Mouse (Mus musculus) layer of hippocampus, adult 2 months (tissue): ENCODE measurements at regions not wholly inside any gene's neighbourhood (a gene's known extent, or its start where the extent isn't known, plus 50 kb on each side); places are given as distances from the start of the nearest gene placed in this dataset.

Experiments
- DNase-seq, 2 experiments: peaks; one replicate each; pipeline ENCODE4 v3.0.0; 2022; ENCODE audit warnings: low spot score in 2 of 2
- H3K27ac ChIP-seq: fragments of 200-600 bp; 2 replicates; pipeline ENCODE4 v1.8.1; 2022
- H3K4me3 ChIP-seq: fragments of 200-600 bp; 2 replicates; pipeline ENCODE4 v1.8.1; 2022; ENCODE audit warnings: mild to moderate bottlenecking
- CTCF ChIP-seq: fragments of 200-600 bp; conservative IDR thresholded peaks from 2 replicates; pipeline ENCODE4 v1.8.1; 2022; ENCODE audit warnings: antibody characterized with exemption, mild to moderate bottlenecking, moderate library complexity

DNA sequence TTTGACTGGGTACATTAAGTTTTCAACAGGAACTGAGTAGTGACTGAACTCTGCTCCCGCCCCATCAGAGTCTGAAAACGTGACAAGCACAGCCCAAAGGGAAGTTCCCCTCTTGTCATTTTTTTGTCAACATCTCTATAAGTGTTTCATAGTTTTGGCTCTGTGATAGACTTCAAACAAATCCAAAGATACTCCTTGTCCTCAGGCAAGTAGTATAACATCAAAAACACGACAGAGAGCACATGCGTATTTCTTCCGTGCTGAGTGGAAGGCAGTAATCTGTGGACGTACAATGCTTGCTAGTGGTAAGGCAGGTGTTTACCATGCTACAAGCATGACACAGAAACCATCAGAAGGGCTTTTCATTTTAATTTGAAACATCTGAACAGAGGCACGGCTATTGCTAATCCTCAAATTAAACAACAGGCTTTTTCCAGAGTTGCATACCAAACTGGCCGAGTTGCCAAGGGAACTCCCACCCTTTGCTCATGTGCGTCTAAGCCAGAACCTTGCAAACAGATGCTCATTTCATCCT is 101.7 kb upstream of the Tnfaip3 start:
- Histone ChIP-seq H3K4me3 (no peak overlapping the region), H3K27ac (no peak overlapping the region)
- DNase-seq = no peak
- TF ChIP-seq CTCF = no peak

DNA sequence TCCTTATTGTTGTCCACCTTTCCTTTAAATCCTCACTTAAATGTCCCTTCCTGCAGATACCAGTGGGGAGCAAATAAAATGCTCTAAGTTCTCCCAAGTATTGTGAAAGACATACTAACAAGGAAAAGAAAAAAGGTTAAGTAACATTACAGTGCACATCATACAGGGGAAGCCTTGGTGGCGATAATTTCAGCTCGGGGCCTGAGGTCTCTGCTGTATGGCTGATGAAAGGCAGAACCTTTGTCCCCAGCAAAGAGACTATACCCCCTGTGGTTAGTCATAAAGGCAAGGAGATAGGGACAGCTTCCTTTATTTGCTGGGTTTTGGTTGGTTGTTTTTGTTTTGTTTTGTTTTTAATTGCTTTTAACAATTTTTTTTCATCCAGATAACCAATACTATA is 97.0 kb upstream of the Tnfaip3 start:
- TF ChIP-seq CTCF = no peak
- Histone ChIP-seq H3K4me3 (no peak overlapping the region), H3K27ac (no peak overlapping the region)
- DNase-seq = no peak

DNA sequence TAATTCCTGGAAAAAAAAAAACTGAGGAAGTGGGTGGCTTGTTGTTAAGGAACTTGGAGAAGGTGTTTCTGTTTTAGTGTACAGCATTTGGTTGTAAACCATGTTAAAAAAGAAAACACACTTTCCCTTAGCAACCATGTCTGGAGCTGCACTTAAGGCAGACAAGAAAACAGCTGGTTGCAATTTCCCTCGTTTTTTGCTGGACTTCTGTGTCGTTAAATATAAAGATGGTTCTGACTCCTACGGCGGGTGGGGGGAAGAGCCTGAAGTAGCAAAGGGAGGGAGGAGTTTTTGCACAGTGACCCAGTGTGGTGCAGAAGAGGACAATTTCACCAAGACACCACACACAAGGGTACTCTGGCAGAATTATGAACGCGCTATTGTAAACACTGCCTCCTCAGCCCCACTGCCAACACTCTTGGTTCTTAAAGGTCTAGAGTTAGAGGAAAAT is 89.8 kb upstream of the Tnfaip3 start:
- no peak for TF ChIP-seq CTCF
- DNase-seq = no peak
- Histone ChIP-seq H3K4me3 (no peak overlapping the region), H3K27ac (no peak overlapping the region)

DNA sequence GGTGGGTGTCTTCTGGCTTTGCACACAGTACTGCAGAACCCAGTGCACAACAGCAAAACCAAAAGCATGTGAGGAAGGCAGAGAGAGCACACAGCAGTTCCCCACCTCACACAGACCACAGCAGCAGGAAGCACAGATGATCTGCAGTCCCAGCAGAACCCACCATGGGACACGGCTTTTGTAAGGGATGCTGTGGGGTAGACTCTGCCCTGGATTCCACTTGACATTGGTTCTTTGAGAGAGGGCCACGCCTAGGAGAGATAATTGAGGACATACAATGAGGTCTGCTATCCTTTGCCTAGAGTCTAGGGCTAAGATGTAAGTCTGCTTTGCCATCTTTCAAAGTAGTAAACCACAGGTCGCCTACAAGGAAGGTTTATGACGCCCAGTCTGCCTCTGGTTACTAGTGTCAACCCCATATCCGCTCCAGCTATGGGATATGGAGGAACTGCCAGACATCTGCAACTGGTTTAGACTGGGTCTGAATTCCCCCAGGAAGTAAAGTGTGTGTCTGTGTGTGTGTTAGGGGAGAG is 89.3 kb upstream of the Tnfaip3 start:
- no peak for TF ChIP-seq CTCF

DNA sequence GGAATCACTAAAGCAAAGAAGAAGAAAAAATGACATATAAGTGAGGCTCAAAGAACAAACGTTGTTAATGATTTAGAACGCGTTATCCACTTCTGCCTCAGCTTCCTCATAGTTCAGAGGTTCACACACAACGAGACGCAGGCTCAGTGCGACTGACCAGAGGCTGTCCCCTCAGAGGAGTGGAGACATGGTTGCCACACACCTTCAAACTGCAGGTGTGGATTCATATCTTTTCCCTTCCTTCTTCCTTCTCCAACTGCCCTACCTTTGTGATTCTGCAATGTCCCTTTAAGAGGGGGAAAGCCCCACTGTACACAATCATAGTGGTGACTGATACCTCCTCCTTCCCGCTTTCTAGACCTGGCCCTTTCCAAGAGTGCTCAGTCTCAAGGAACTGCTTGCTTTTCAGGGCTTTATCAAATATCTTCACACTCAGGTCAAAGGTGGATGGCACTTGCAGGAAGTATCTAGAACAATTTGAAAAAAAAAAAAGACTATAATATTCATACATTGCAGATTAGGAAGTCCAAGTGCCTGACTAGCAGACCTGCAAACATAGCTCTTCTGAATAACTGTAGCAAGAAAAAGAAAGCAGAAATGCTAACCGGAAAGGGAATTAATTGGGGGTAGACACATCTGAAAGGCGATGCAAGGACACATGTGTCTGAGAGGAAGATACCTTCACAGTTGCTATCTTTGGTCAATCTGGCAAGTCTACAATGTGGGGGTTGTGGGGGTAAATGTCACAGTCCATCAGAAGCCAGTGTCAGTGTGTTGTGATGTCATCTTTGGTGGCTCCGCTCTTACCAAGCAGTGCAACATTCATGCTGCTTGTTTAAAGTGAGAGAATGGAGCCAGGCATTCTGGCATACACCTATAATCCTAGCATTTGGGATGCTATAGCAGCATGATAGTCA is 84.2 kb upstream of the Tnfaip3 start:
- TF ChIP-seq CTCF = no peak
- Histone ChIP-seq H3K27ac (no peak overlapping the region), H3K4me3 (no peak overlapping the region)
- DNase-seq = no peak

More for the DNA sequence above, 89.3 kb upstream of the Tnfaip3 start:
- no peak overlapping the region for H3K4me3 ChIP-seq
- DNase-seq = no peak
- H3K27ac ChIP-seq = no peak overlapping the region

DNA sequence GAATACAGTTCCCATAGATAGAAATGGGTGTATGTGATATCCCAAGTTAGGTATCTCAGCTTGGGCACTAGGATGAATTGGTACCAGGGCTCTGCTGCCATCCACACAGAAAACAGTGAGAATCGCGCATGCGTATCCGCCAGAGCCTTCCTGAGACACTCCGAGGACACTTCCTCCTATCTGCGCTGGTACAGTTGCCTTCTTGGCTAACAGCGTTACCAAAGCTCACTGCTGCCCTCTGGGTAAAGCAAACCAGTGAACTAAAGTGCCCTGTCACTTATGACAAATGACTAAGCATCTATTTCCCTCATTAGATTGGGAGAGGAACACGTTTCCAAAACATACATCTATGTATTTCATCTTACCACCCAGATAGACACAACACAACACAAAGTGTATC is 78.8 kb upstream of the Tnfaip3 start:
- Histone ChIP-seq H3K4me3 (no peak overlapping the region), H3K27ac (no peak overlapping the region)
- DNase-seq = peak in 1 of 2 experiments; percentile 6
- peak; percentile 66 for TF ChIP-seq CTCF

DNA sequence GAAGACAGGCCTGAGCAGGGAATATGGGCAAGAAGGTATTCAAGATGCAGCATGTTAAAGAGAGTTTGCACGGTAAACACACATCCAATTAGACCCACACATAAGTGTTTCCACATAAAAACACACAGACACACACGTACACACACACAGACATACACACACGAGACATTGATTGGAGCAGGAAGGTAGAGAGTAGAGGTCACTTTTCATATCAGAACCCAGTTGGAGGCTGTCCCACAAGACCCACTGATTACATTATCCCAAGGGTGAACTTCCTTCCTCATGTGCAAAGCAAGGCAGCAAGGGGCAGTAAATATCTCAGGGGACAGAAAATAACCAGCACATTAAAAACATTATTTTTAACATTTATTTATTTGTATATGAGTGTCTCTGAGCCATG is 78.2 kb upstream of the Tnfaip3 start:
- Histone ChIP-seq H3K4me3 (no peak overlapping the region), H3K27ac (no peak overlapping the region)
- no peak for DNase-seq
- TF ChIP-seq CTCF = no peak

DNA sequence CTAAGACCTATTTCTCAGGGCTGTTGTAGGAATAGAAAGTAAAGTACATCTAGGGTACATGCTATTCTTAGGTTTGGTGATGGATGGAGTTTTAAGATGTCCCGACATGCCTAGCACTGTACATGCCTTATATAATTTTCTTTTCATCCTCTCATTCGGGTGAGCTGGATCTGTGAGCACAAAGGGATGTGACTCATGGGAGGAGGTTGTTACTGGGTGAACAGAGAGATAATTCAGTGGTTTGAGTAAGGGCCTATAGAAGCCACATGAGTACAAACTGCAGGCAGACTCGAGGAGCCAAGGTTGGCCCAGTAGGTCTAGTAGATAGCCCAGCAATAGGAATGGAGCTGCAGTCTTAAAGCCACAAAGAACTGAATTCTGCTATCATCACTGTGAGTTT is 76.5 kb upstream of the Tnfaip3 start:
- Histone ChIP-seq H3K27ac (no peak overlapping the region), H3K4me3 (no peak overlapping the region)
- DNase-seq = no peak
- TF ChIP-seq CTCF = no peak

DNA sequence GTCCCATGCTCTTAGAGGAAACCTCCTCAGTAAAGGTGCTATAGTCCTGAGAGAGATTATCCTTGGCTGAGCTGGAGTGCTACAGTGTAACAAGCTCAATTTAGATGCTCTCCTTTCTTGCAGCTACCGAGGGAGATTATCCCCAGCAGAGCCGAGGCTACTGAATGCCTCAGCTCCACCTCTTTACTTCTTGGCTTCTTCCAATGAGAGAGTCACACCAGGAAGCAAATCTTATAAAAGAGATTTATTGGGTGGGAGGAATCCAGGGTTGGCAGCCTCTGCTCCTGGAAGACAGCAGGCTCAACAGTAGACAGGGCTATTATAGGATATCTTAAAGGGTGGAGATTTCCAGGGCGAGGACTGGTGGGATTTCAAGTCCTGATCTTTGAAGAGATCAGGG is 75.7 kb upstream of the Tnfaip3 start:
- TF ChIP-seq CTCF = no peak
- no peak for DNase-seq
- no peak overlapping the region for H3K27ac ChIP-seq

DNA sequence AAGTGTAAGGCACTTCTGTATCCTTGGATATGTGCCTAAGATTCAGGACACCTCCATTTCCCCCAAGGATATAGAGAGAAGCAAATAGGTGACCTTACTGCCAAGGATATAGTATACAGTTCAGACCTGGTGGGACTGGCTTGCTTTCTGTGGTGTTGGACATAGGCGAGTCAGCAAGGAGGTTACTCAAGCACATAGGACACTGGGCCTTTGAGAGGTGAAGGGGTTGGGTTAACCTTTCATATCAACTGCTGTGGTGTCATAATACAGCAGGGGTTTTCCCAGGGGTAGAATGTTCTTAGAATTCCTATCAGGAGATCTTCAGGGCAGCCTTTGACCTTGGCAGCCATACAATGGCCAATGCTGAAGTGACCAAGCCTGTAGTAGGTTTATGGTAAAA is 71.5 kb upstream of the Tnfaip3 start:
- no peak for DNase-seq
- no peak overlapping the region for H3K4me3 ChIP-seq
- no peak for TF ChIP-seq CTCF
- H3K27ac ChIP-seq = no peak overlapping the region

More for the DNA sequence above, 75.7 kb upstream of the Tnfaip3 start:
- no peak overlapping the region for H3K4me3 ChIP-seq

DNA sequence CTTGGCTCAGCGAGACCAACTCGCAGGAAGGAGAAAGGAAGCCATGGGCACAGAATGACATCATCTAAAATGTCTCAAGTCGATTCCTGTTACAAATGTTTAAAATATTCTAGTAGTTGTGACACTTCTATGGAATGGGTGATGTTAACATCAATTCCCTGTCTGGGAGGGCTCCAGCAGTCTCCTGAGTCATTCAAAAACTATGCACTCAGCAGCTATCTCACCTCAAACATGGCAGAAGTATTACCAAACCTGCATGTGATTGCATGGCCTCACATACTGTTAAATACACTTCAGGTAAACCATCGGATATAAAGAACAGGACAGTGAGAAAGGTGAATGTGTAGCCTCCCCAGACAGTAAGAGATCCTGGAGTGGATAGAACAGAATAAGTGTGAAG is 66.7 kb upstream of the Tnfaip3 start:
- DNase-seq = no peak
- Histone ChIP-seq H3K4me3 (no peak overlapping the region), H3K27ac (no peak overlapping the region)
- no peak for TF ChIP-seq CTCF

DNA sequence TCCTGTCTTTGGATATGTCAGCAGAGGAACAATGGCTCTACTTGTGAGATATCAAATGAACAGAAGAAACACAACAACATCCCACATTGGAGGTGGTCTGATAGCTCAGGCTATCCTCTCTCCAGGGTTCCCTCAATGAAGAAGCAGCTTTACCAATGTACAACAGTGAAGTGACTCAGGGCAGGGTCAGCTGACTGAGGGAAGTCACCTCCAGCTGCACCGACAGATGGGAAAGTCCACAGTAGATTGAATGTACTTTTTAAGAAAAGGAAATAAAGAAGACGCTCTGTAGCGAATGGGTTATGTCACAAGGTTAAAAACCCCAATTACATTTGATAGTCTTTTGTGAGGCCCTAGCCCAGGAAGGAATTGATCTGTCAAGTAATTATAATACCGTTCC is 62.6 kb upstream of the Tnfaip3 start:
- TF ChIP-seq CTCF = no peak
- no peak for DNase-seq
- Histone ChIP-seq H3K27ac (no peak overlapping the region), H3K4me3 (no peak overlapping the region)

DNA sequence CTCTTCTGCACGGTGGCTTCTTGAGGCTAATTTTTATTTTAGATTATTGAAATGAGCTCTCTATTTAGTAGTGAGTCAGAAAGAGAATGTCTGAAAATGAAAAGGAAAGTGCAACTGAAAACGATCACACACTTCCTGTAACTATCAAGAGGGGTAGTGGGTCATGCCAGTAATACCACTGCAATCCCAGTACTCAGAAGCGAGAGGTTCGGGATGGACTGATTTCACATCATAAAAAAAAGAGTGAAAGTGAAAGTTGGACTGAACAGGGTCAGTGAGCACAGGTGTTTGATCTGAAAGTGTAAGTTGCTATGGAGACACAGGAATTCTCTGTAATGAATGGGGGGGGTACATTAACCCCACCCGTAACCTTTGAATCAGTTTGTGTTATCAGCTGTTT is 52.9 kb upstream of the Tnfaip3 start:
- H3K4me3 ChIP-seq = no peak overlapping the region
- H3K27ac ChIP-seq = no peak overlapping the region
- TF ChIP-seq CTCF = no peak
- no peak for DNase-seq

DNA sequence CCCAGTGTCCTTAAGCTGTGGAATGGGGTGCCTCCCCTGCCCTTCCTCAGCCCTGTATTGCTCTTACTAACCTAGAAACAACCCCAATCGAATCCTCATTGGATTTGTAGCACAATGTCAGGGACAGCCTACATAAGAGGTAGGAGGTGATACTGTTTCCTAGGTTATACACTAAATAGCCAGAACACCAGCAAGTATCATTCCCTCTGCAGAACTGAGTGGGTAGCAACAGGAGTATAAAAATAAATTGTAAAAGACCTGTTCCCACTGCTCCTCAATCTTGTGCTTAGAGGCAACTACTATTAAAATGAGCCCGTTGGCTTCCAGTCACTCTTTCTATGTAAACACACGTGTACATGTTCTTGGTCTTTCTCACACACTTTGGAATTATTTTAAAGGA is 52.2 kb upstream of the Tnfaip3 start:
- Histone ChIP-seq H3K4me3 (no peak overlapping the region), H3K27ac (no peak overlapping the region)
- no peak for TF ChIP-seq CTCF
- DNase-seq = no peak
